Mouse (Mus musculus) urinary bladder, adult 18-20 months (tissue): ENCODE measurements around the gene Rpa1.
"Not testable (repeated sequence)": the region's sequence is repeated elsewhere in the genome, so short reads cannot be mapped to it uniquely, and the experiment has no call there.

Experiments used
- DNase-seq, 2 experiments: peaks; one replicate each; pipeline ENCODE4 v3.0.0; 2022; ENCODE audit warnings: low spot score in 2 of 2, mixed read lengths in 2 of 2

The Rpa1 gene

DNA sequence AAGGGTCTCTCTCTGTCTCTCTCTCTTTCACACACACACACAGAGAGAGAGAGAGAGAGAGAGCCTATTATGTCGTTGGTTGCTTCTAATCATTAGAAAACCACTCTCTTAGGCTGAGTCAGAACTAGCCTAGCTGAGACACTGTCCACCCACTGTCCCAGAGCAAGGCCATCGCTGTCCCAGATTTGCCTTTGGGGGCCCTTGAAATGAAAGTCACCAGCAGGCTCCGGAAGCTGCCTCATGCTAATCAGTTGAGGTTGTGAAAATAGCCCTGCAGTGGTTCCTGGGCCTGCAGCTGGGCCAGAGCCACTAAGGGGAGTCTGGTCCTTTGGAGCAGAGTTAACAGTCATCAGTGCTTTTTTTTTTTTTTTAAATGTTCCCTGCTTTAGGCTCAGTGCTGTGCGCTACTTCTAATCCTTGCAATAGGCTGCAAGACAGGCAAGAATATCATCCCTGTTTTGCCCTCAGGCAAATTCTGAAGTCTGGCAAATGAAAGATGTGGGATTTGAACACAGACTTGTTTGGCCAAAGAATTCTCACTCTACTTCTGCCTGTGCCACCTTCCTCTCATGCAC lies 62.1 kb downstream of the Rpa1 start:
- no peak for DNase-seq

- DNase-seq: not testable (repeated sequence)
Observed at GRCm38 (mm10) chr11:75283784-75284183, 64.3 kb downstream of the Rpa1 start.

- no peak for DNase-seq
Observed at GRCm38 (mm10) chr11:75282496-75283120, 65.5 kb downstream of the Rpa1 start.

GRCm38 (mm10) chr11:75281380-75282256 lies 66.5 kb downstream of the Rpa1 start:
- no peak for DNase-seq

DNA sequence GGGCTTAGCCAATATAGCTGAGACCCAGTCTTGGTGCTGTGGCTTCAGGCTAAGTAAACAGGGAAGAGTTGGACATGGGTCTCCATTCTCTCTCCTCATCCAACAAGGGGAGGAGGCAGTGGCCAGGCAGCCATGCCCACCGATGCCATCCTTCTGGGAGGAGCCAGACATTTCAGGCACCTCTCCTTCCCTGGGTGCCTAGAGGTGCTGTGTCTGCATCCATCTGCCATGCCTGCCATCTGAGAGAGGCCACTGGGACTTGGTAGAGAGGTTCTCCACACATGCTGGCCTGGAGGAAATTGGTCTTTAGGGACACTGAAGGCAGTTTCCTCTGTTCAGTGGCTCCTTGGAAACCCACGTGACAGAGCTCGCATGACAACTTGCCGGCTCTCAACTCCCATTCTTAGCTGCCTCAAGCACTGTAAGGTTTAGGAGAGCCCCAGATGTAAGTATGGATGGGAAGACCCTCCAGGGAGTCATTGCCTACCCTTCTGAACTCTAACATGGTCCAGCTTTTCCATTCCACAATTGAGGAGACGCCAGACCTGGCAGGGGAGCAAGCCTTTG lies 67.6 kb downstream of the Rpa1 start:
- DNase-seq: no peak

- no peak for DNase-seq
Observed at GRCm38 (mm10) chr11:75280066-75280410, 68.1 kb downstream of the Rpa1 start.

- no peak for DNase-seq
Observed at GRCm38 (mm10) chr11:75279342-75280065, 68.6 kb downstream of the Rpa1 start.

DNA sequence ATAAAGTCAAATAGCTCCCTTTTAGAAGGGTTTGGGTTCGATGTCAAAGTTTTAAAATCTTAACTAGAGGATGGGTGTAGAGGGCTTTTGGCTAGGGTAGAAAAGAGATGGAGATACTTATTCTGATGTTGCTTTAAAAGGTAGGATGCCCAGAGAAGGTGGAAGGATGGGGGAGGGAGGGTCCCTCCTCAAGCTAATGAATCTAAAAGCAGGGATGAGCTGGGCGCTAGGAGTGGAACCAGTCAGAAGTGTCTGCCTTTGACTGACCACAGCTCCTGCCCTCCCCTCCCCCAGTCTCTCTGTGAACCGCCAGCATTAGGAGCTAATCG lies 69.1 kb downstream of the Rpa1 start:
- DNase-seq: no peak

DNA sequence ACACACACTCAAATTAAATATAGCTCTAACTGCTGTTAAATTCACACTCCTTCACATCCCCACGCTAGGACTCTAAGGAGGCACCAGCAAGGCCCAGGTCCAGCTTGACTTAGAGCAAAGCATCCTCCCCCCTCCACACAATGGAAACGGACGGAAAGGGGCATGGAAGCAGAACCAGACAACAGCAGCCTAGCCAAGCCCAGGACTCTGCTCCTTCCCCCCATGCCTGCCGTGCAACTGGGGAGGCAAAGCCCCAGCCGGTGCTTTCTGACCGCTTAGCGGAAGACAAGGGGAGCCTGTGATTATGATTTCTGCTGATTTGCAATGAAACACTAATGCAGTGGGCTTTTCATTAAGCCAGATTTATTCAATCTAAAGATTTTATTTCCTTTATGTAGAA lies 70.0 kb downstream of the Rpa1 start:
- DNase-seq: no peak

- DNase-seq: no peak
Observed at GRCm38 (mm10) chr11:75275035-75275434, 73.1 kb downstream of the Rpa1 start.

DNA sequence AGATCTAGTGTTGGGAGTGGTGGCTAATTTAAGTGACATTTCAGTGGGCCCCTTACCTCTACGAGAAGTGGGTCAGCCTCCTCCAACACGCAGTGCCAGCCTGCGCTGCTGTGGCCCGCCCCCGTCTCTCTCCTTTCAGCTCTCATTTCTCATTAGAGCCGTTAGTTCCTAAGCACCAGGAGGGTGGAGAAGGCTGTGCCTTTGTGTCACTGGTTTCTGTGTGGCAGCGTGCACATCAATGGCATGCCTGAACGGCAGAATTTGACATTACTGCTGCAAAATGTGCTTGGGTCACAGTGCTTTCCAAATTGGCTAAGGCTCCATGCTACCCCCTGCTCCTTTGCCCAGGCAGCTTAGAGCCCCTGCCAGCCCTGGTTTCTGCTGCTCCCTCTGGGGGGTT lies 74.7 kb downstream of the Rpa1 start:
- DNase-seq: no peak

- DNase-seq: no peak
Observed at GRCm38 (mm10) chr11:75270985-75271434, 77.1 kb downstream of the Rpa1 start.

- DNase-seq: no peak
Observed at GRCm38 (mm10) chr11:75270276-75270984, 77.7 kb downstream of the Rpa1 start.

DNA sequence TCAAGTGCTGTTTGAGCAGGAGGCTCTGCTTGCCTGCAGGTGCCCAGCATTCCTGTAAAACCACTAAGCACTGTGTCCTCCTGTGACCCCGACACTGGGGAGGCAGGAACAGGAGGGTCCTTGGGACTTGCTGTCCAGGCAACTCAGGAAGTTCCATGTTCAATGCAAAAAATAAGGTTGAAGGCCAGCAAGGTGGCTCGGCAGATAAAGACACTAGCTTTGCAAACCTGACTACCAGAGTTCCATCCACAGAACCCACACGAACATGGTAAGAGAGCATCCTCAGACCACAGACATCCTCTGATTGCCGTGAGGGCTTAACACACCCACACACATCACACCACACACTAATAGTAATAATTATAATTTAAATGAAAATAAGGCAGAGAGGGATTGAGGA lies 78.9 kb downstream of the Rpa1 start:
- no peak for DNase-seq

GRCm38 (mm10) chr11:75268492-75268891 lies 79.6 kb downstream of the Rpa1 start:
- DNase-seq: no peak

GRCm38 (mm10) chr11:75267826-75268281 lies 80.3 kb downstream of the Rpa1 start:
- no peak for DNase-seq

DNA sequence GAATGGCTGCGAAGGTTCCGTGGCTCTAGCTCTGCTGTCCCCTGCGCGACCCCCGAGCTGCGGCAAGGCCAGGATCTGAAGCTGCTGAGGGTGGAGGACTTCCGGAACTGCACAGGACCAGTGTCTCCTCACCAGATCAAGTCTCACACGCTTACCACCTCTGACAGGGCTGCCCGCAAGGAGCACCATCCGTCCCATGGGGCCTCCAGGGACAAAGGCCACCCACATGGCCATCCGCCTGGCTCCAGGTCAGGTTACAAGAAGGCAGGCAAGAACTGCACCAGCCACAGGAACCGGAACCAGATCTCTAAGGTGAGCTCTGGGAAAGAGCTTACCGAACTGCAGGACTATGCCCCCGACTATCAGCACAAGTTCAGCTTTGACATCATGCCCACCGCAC lies 82.6 kb downstream of the Rpa1 start:
- no peak for DNase-seq

- DNase-seq: no peak
Observed at GRCm38 (mm10) chr11:75264550-75264949, 83.6 kb downstream of the Rpa1 start.

DNA sequence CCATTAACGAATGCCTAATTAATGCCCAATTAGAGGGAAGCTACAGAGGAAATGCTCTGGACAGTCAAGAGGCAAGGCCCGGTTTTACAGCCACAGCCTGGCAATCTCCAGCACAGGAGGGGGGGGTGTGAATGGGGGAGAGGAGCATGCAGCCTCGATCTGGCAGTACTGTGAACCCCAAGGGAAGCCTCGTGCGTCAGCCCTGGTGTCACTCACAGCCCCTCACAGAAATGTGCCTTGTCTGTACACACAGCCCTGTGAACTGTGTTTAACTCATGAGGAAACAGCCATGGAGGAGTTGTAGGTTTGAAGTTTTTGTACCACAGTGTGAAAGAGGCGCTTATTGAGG lies 84.2 kb downstream of the Rpa1 start:
- DNase-seq: no peak

DNA sequence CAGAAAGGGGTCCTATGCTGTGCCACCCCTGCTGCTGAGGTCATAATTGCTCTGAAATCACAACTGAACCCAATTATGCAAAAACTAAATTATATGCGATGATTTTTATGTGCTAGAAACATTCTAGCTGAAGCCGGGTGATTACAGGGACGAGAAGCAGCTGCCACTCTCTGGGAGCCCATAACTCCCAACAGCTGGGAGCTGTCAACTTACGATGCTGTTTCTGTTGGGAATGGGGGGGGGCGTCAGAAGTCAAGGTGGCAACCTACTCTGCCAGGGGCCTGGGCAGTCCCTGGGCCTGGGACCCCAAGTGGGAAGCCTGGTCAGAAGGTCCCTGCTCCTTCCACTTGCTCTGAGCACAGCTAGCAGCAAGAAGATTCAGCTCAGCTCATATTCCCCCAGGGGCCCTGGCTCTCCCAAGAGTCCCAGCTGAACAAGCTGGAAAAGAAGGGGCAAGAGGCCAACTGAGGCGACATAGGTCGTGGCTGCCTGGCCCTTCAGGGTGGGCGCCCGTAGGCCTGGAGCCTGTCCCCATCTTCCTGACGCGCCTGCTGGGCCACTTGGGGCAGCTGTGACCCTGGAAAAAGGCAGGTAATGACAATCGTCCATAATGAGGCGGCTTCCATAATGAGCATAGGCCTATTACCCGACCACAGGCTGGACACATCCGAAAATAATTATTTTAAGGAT lies 84.7 kb downstream of the Rpa1 start:
- DNase-seq: no peak

GRCm38 (mm10) chr11:75262791-75263190 lies 85.3 kb downstream of the Rpa1 start:
- DNase-seq: no peak
